Mouse (Mus musculus) myocyte (in vitro differentiated cells): ENCODE measurements at regions not wholly inside any gene's neighbourhood (a gene's known extent, or its start where the extent isn't known, plus 50 kb on each side); places are given as distances from the start of the nearest gene placed in this dataset.
A peak's percentile ranks its signal among the peaks of the same experiment; 100 is the strongest.

Source experiments
- H3K27me3 ChIP-seq: one replicate; pipeline ENCODE4 v1.6.1; 2011; ENCODE audit not compliant: control insufficient read depth, insufficient read depth, insufficient read length
- H3K36me3 ChIP-seq: one replicate; pipeline ENCODE4 v1.6.1; 2011; ENCODE audit not compliant: control insufficient read depth, insufficient read depth
- H3K4me2 ChIP-seq: one replicate; pipeline ENCODE4 v1.6.1; 2011; ENCODE audit warnings: low read depth, control low read depth
- H3K4me3 ChIP-seq: one replicate; pipeline ENCODE4 v1.5.1; 2011; ENCODE audit warnings: mild to moderate bottlenecking, control low read depth, moderate library complexity
- H3K79me2 ChIP-seq: one replicate; pipeline ENCODE4 v1.6.1; 2011; ENCODE audit not compliant: control insufficient read depth, insufficient read depth
- H3ac ChIP-seq: one replicate; pipeline ENCODE4 v1.6.1; 2011; ENCODE audit not compliant: control insufficient read depth, insufficient read length
- CEBPB ChIP-seq: IDR thresholded peaks from 2 replicates; pipeline ENCODE4 v1.6.1; 2011; ENCODE audit warnings: mild to moderate bottlenecking, moderate library complexity; ENCODE audit not compliant: poor library complexity, insufficient read depth, severe bottlenecking
- E2F4 ChIP-seq: IDR thresholded peaks from one replicate; pipeline ENCODE4 v1.6.1; 2011; ENCODE audit warnings: mild to moderate bottlenecking, control low read depth, moderate library complexity; ENCODE audit not compliant: insufficient read depth
- MAX ChIP-seq: IDR thresholded peaks from one replicate; pipeline ENCODE4 v1.6.1; 2011; ENCODE audit warnings: low read depth, mild to moderate bottlenecking, control low read depth
- MYOD1 ChIP-seq, 3 experiments: IDR thresholded peaks; one replicate each; pipeline ENCODE4 v1.6.1; 2011; ENCODE audit warnings: control low read depth in 2 of 3, low read depth in 2 of 3, mild to moderate bottlenecking in 2 of 3, moderate library complexity in 1 of 3; ENCODE audit not compliant: insufficient read length in 2 of 3, control insufficient read depth in 1 of 3
- MYOG ChIP-seq, 3 experiments: IDR thresholded peaks; one replicate each; pipeline ENCODE4 v1.6.1; 2011; ENCODE audit warnings: control low read depth in 2 of 3, low read depth in 2 of 3, mild to moderate bottlenecking in 2 of 3; ENCODE audit not compliant: insufficient read length in 2 of 3, control insufficient read depth in 1 of 3, insufficient read depth in 1 of 3
- POLR2A ChIP-seq: IDR thresholded peaks from one replicate; pipeline ENCODE4 v1.6.1; 2011; ENCODE audit warnings: low read depth, mild to moderate bottlenecking, control low read depth, moderate library complexity; ENCODE audit not compliant: insufficient read length
- POLR2AphosphoS2 ChIP-seq: IDR thresholded peaks from one replicate; pipeline ENCODE4 v1.6.1; 2011; ENCODE audit warnings: low read depth, control low read depth; ENCODE audit not compliant: insufficient read length
- REST ChIP-seq: IDR thresholded peaks from one replicate; pipeline ENCODE4 v1.6.1; 2011; ENCODE audit warnings: mild to moderate bottlenecking, control low read depth, moderate library complexity; ENCODE audit not compliant: insufficient read depth, insufficient read length
- SRF ChIP-seq: IDR thresholded peaks from one replicate; pipeline ENCODE4 v1.6.1; 2011; ENCODE audit warnings: low read depth; ENCODE audit not compliant: control insufficient read depth, insufficient read length
- TCF12 ChIP-seq: IDR thresholded peaks from one replicate; pipeline ENCODE4 v1.6.1; 2011; ENCODE audit warnings: mild to moderate bottlenecking, control low read depth; ENCODE audit not compliant: poor library complexity, insufficient read depth, severe bottlenecking
- TCF3 ChIP-seq: IDR thresholded peaks from one replicate; pipeline ENCODE4 v1.6.1; 2011; ENCODE audit warnings: low read depth, control low read depth; ENCODE audit not compliant: insufficient read length
- USF1 ChIP-seq: IDR thresholded peaks from one replicate; pipeline ENCODE4 v1.6.1; 2011; ENCODE audit warnings: low read depth, mild to moderate bottlenecking, control low read depth, moderate library complexity

GRCm38 (mm10) chr16:80398118-80398517 is 802.4 kb upstream of the Ncam2 start:
- no peaks in the 10 kb centered on the region for H3K27me3 ChIP-seq
- no peak overlapping the region for H3K4me2 ChIP-seq
- H3K79me2 ChIP-seq: no peaks in the 10 kb centered on the region
- no peak for TF ChIP-seq POLR2AphosphoS2
- TF ChIP-seq MYOD1 (IDR thresholded peaks at IDR 0.05; ENCODE audit: control insufficient read depth in 1 of 3, insufficient read length in 2 of 3, low read depth in 2 of 3): no peak
- no peak for TF ChIP-seq POLR2A
- TF ChIP-seq MYOG (IDR thresholded peaks at IDR 0.05; ENCODE audit: control insufficient read depth in 1 of 3, insufficient read depth in 1 of 3, insufficient read length in 2 of 3, low read depth in 2 of 3): no peak
- TF ChIP-seq USF1: no peak
- no peak overlapping the region for H3ac ChIP-seq
- no peak overlapping the region for H3K4me3 ChIP-seq
- no peaks in the 10 kb centered on the region for H3K36me3 ChIP-seq

GRCm38 (mm10) chr16:80404399-80404798 is 796.1 kb upstream of the Ncam2 start:
- Histone ChIP-seq H3K4me2 (no peak overlapping the region), H3K79me2 (no peaks in the 10 kb centered on the region), H3K4me3 (no peak overlapping the region), H3ac (no peak overlapping the region), H3K27me3 (no peaks in the 10 kb centered on the region), H3K36me3 (no peaks in the 10 kb centered on the region)
- TF ChIP-seq MYOD1 (IDR thresholded peaks at IDR 0.05; ENCODE audit: control insufficient read depth in 1 of 3, insufficient read length in 2 of 3, low read depth in 2 of 3) (no peak), TCF3 (no peak), POLR2AphosphoS2 (no peak), REST (no peak), CEBPB (no peak), MYOG (IDR thresholded peaks at IDR 0.05; ENCODE audit: control insufficient read depth in 1 of 3, insufficient read depth in 1 of 3, insufficient read length in 2 of 3, low read depth in 2 of 3) (no peak), SRF (no peak), USF1 (no peak), E2F4 (no peak), TCF12 (no peak), MAX (no peak)

- H3K79me2 ChIP-seq: no peaks in the 10 kb centered on the region
- H3K36me3 ChIP-seq: no peaks in the 10 kb centered on the region
- no peak overlapping the region for H3ac ChIP-seq
- TF ChIP-seq TCF12: no peak
- TF ChIP-seq E2F4: no peak
- TF ChIP-seq CEBPB: peak; percentile 75
- no peak for TF ChIP-seq POLR2AphosphoS2
- TF ChIP-seq REST: no peak
- TF ChIP-seq POLR2A: no peak
- H3K4me3 ChIP-seq: no peak overlapping the region
- H3K27me3 ChIP-seq: no peaks in the 10 kb centered on the region
- no peak overlapping the region for H3K4me2 ChIP-seq
Measured at GRCm38 (mm10) chr16:80408621-80409020, 791.9 kb upstream of the Ncam2 start.
